Mouse (Mus musculus): ENCODE data around the gene Fam178b. TPM values are rescaled to one million over a fixed set of nuclear protein-coding genes. Genes with fewer than 3 reads are reported as not detected.

Gene Fam178b
- polyA plus RNA-seq, 1 experiment from 2014 or later: not detected

- WGBS (ENCODE audit: missing documents): 94% methylated on average over 6 of the region's 6 CpGs
- H3K36me3 ChIP-seq (ENCODE audit: inconsistent target): peaks cover 6% of the 10 kb centered on the region; the same call in 1 of the 2 replicates
- no peak overlapping the region for H3K4me3 ChIP-seq (ENCODE audit: inconsistent target)
- no peaks in the 10 kb centered on the region for H3K79me2 ChIP-seq (ENCODE audit: inconsistent target)
- no peak overlapping the region for H3K27ac ChIP-seq
Observed at GRCm38 (mm10) chr1:36533546-36533945, 149.4 kb downstream of the Fam178b start.

DNA sequence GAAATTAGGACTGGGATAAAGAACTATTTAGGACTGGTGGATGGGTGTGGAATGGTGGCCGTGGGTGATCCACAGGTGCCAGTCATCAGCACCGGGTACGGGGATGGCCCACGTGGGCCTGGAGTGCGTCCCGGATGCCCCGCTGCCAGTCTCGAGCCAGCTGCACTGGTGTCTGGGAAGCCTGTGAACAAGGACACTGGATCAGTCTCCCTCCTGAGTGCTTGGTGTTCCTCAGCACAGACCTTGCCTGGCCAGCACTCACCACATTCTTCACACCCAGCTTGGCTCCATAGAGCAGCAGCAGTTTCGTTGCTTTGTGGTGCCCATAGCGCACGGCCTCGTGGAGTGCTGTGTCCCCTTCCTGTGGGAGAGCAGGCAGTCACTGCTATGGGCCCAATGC is 151.5 kb downstream of the Fam178b start:
- Histone ChIP-seq H3K36me3 (ENCODE audit: inconsistent target) (no peaks in the 10 kb centered on the region), H3K27ac (no peak overlapping the region), H3K79me2 (ENCODE audit: inconsistent target) (no peaks in the 10 kb centered on the region), H3K4me3 (ENCODE audit: inconsistent target) (no peak overlapping the region)
- WGBS (ENCODE audit: missing documents): 90% methylated on average over 12 of the region's 12 CpGs

DNA sequence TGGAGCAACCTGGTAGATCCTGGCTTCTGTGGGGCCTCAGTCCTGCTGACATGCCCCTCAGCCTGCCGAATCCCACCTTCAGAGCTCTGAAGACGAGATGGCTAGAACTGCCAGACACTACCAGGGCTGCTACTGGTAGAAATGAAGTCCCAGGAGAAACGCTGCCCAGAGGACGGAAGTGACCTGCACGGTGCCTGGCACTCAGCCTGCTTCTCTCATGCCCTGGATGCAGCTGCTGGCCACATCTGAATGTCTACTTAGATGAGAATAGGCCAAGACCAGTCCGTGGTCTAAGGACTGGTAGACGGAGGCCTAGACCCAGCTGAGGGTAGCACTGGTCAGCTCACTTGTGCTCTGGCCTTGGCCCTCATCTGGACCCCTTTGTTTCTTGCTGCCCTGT is 152.0 kb downstream of the Fam178b start:
- WGBS (ENCODE audit: missing documents): 96% methylated on average over 6 of the region's 7 CpGs
- no peak overlapping the region for H3K4me3 ChIP-seq (ENCODE audit: inconsistent target)
- H3K36me3 ChIP-seq (ENCODE audit: inconsistent target): peaks cover under 1% of the 10 kb centered on the region; the same call in 1 of the 2 replicates
- H3K79me2 ChIP-seq (ENCODE audit: inconsistent target): no peaks in the 10 kb centered on the region
- no peak overlapping the region for H3K27ac ChIP-seq

DNA sequence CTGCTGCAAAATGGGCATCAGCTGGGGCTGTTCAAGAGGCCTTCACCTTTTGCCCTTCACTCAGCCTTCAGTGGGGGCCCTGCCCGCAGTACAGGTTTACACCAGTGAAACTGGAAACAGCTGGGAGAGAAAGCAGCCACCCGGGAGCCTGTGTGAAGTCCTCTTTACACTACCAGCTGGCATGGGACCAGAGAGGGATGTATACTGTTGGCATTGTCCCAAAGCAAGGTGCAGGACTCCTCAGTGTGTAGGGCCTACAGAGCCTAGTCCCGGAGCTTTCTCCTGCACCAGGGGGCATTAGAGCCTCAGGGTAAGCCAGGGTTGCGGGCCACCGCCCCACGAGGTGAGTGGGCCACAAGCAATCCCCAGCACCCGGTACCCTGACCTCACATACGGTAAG is 152.5 kb downstream of the Fam178b start:
- Histone ChIP-seq H3K36me3 (ENCODE audit: inconsistent target) (peaks cover 5% of the 10 kb centered on the region; the same call in 1 of the 2 replicates), H3K79me2 (ENCODE audit: inconsistent target) (no peaks in the 10 kb centered on the region), H3K4me3 (ENCODE audit: inconsistent target) (no peak overlapping the region), H3K27ac (no peak overlapping the region)
- 91% methylated on average over 8 of the region's 8 CpGs for WGBS (ENCODE audit: missing documents)

DNA sequence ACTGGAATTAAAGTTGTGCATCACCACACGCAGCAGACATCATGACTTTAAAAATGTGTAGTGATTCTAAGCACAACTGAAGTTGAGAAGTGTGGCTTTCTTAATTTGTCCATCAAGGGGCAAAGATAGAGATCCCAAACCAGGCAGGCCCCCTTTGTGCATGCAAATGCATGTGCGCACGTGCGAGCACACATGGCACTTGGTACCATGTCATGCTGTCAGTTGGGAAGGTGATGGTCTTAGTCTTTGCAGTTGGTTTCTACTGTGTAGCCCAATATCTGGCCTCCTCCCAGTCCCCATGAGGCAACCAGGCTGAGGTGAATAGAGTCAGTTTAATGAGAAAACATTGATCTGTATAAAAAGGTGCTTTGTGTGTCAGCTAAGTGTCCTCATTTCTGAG is 153.1 kb downstream of the Fam178b start:
- Histone ChIP-seq H3K36me3 (ENCODE audit: inconsistent target) (peaks cover 11% of the 10 kb centered on the region; the same call in 1 of the 2 replicates), H3K4me3 (ENCODE audit: inconsistent target) (no peak overlapping the region), H3K27ac (no peak overlapping the region), H3K79me2 (ENCODE audit: inconsistent target) (no peaks in the 10 kb centered on the region)
- 100% methylated on average over 4 of the region's 4 CpGs for WGBS (ENCODE audit: missing documents)

DNA sequence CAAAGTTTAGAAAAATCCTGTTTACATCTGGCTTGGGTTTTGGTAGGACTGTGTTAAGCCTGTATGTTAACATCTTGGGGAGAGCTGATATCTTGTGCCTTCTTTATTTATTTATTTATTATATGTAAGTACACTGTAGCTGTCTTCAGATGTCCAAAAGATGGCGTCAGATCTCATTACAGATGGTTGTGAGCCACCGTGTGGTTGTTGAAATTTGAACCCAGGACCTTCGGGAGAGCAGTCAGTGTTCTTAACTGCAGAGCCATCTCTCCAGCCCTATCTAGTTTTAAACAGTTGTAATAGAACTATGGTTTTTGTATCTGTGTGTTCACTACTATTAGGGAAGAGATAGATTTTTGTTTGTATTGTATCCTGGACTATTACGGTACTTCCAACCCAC is 153.7 kb downstream of the Fam178b start:
- Histone ChIP-seq H3K4me3 (ENCODE audit: inconsistent target) (no peak overlapping the region), H3K36me3 (ENCODE audit: inconsistent target) (peaks cover 16% of the 10 kb centered on the region; the same call in 1 of the 2 replicates), H3K27ac (no peak overlapping the region), H3K79me2 (ENCODE audit: inconsistent target) (no peaks in the 10 kb centered on the region)
- WGBS (ENCODE audit: missing documents): 86% methylated on average over 4 of the region's 4 CpGs

- no peaks in the 10 kb centered on the region for H3K79me2 ChIP-seq (ENCODE audit: inconsistent target)
- no peak overlapping the region for H3K27ac ChIP-seq
- H3K36me3 ChIP-seq (ENCODE audit: inconsistent target): peaks cover 25% of the 10 kb centered on the region; the same call in 1 of the 2 replicates
- WGBS (ENCODE audit: missing documents): 67% methylated on average over 1 of the region's 1 CpGs
- no peak overlapping the region for H3K4me3 ChIP-seq (ENCODE audit: inconsistent target)
Observed at GRCm38 (mm10) chr1:36528351-36528750, 154.6 kb downstream of the Fam178b start.

GRCm38 (mm10) chr1:36526903-36527302 is 156.1 kb downstream of the Fam178b start:
- Histone ChIP-seq H3K4me3 (ENCODE audit: inconsistent target) (no peak overlapping the region), H3K79me2 (ENCODE audit: inconsistent target) (no peaks in the 10 kb centered on the region), H3K36me3 (ENCODE audit: inconsistent target) (peaks cover 40% of the 10 kb centered on the region; the same call in 1 of the 2 replicates), H3K27ac (no peak overlapping the region)
- 96% methylated on average over 10 of the region's 10 CpGs for WGBS (ENCODE audit: missing documents)

- Histone ChIP-seq H3K27ac (no peak overlapping the region), H3K79me2 (ENCODE audit: inconsistent target) (no peaks in the 10 kb centered on the region), H3K4me3 (ENCODE audit: inconsistent target) (no peak overlapping the region), H3K36me3 (ENCODE audit: inconsistent target) (peaks cover 51% of the 10 kb centered on the region)
- WGBS (ENCODE audit: missing documents): 93% methylated on average over 12 of the region's 12 CpGs
Observed at GRCm38 (mm10) chr1:36525774-36526173, 157.2 kb downstream of the Fam178b start.

DNA sequence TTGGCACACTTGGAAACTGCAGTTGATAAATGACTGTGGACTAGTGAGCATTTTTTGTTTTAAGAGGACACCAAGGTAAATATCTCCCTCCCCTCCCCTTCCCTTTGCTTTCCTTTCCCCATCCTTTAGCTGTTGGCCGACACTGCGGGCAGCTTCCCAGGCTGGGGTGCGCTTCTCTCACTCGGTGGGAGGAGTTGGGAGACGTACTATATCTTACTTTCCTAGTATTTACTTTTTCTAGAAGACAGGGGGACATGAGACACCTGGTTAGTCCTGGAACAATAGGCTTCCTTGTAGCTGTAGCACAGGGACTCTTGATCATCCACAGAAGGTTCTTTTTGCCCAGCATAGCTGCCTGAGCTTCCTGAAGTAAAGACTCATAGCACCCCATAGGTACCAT is 158.9 kb downstream of the Fam178b start:
- 95% methylated on average over 5 of the region's 5 CpGs for WGBS (ENCODE audit: missing documents)
- Histone ChIP-seq H3K4me3 (ENCODE audit: inconsistent target) (no peak overlapping the region), H3K79me2 (ENCODE audit: inconsistent target) (no peaks in the 10 kb centered on the region), H3K36me3 (ENCODE audit: inconsistent target) (peaks cover 67% of the 10 kb centered on the region), H3K27ac (no peak overlapping the region)

GRCm38 (mm10) chr1:36523332-36524013 is 159.5 kb downstream of the Fam178b start:
- no peak overlapping the region for H3K4me3 ChIP-seq (ENCODE audit: inconsistent target)
- 92% methylated on average over 9 of the region's 9 CpGs for WGBS (ENCODE audit: missing documents)
- H3K27ac ChIP-seq: no peak overlapping the region
- no peaks in the 10 kb centered on the region for H3K79me2 ChIP-seq (ENCODE audit: inconsistent target)
- H3K36me3 ChIP-seq (ENCODE audit: inconsistent target): peaks cover 67% of the 10 kb centered on the region

- Histone ChIP-seq H3K27ac (no peak overlapping the region), H3K36me3 (ENCODE audit: inconsistent target) (peaks cover 67% of the 10 kb centered on the region), H3K79me2 (ENCODE audit: inconsistent target) (no peaks in the 10 kb centered on the region), H3K4me3 (ENCODE audit: inconsistent target) (no peak overlapping the region)
- WGBS (ENCODE audit: missing documents): 97% methylated on average over 7 of the region's 7 CpGs
Observed at GRCm38 (mm10) chr1:36522210-36522609, 160.8 kb downstream of the Fam178b start.

GRCm38 (mm10) chr1:36519626-36520025 is 163.4 kb downstream of the Fam178b start:
- Histone ChIP-seq H3K36me3 (ENCODE audit: inconsistent target) (peaks cover 53% of the 10 kb centered on the region), H3K27ac (no peak overlapping the region)

DNA sequence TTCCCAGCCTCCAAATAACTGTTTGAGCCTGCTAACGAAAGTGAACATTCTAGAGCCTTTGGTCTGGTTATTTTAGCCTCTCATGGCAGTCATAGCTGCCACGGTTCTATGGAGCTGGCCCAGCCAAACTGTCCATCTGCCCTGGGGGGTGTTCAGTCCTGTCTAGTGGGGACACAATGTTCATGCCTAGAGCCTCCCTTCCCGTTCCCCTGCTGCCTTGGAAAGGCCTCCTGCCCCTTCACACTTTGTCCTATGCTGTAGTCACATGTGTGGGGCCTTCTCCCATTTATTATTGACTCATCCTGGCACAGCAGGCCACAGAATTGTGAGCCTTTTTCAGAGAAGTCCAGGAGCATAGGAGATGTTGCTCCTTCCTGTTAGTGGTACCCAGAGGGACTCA is 164.7 kb downstream of the Fam178b start:
- Histone ChIP-seq H3K4me3 (ENCODE audit: inconsistent target) (no peak overlapping the region), H3K27ac (no peak overlapping the region), H3K36me3 (ENCODE audit: inconsistent target) (peaks cover 41% of the 10 kb centered on the region), H3K79me2 (ENCODE audit: inconsistent target) (peaks cover 35% of the 10 kb centered on the region; the same call in 1 of the 2 replicates)
- 89% methylated on average over 3 of the region's 3 CpGs for WGBS (ENCODE audit: missing documents)

More at GRCm38 (mm10) chr1:36519626-36520025, 163.4 kb downstream of the Fam178b start:
- WGBS (ENCODE audit: missing documents): 85% methylated on average over 9 of the region's 11 CpGs
- no peak overlapping the region for H3K4me3 ChIP-seq (ENCODE audit: inconsistent target)
- peaks cover 22% of the 10 kb centered on the region; the same call in 1 of the 2 replicates for H3K79me2 ChIP-seq (ENCODE audit: inconsistent target)

- no peaks in the 10 kb centered on the region for H3K36me3 ChIP-seq (ENCODE audit: inconsistent target)
- peaks cover 41% of the 10 kb centered on the region; the same call in 1 of the 2 replicates for H3K79me2 ChIP-seq (ENCODE audit: inconsistent target)
- WGBS (ENCODE audit: missing documents): 89% methylated on average over 2 of the region's 2 CpGs
- H3K4me3 ChIP-seq (ENCODE audit: inconsistent target): no peak overlapping the region
- H3K27ac ChIP-seq: no peak overlapping the region
Observed at GRCm38 (mm10) chr1:36513718-36514117, 169.3 kb downstream of the Fam178b start.
